Mouse (Mus musculus): Measurements from ENCODE around the gene Map3k20. TPM values are rescaled to one million over a fixed set of nuclear protein-coding genes. Genes with fewer than 3 reads are reported as not detected.
A peak's percentile ranks its signal among the peaks of the same experiment; 100 is the strongest.

The Map3k20 gene
- polyA plus RNA-seq, 1 experiment from 2014 or later: 46.4 TPM

DNA sequence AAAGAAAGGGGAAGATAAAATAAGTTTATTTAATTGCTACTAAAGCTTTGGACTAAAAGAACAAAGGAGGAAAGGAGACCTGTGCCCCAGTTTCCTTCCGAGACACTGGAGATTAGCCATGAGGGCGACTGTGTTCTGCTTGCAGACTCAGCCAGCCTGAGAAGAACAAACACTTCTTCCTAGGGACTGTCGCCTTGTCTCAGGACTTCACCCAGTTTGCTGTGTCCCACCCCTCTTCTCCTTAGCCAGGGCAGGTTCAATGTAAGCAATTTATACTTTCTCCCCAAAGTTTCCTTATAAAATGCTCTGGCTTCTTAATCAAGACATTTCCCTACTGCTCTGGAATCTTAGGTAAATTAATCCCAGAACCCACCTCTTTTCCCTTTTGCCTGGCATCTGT is 168.1 kb downstream of the Map3k20 start:
- Histone ChIP-seq H3K27ac (ENCODE audit: low read length) (no peak overlapping the region), H3K36me3 (ENCODE audit: control insufficient read depth, insufficient read depth) (no peaks in the 10 kb centered on the region), H3K4me1 (ENCODE audit: control insufficient read depth, insufficient read depth, low read length) (peaks cover 3% of the 10 kb centered on the region; the same call in 1 of the 2 replicates), H3K27me3 (ENCODE audit: control insufficient read depth, insufficient read depth, low read length) (no peaks in the 10 kb centered on the region), H3K9me3 (replicated peaks; ENCODE audit: control insufficient read depth, low read length) (no peaks in the 10 kb centered on the region), H3K9ac (ENCODE audit: low read length) (no peak overlapping the region), H3K4me2 (ENCODE audit: low read depth, low read length) (no peak overlapping the region), H3K4me3 (ENCODE audit: low read length) (no peak overlapping the region)
- ATAC-seq (replicated peaks; ENCODE audit: extremely low read depth, insufficient read depth, low FRiP score): no peak
- WGBS: 64% methylated on average over 3 of the region's 3 CpGs

DNA sequence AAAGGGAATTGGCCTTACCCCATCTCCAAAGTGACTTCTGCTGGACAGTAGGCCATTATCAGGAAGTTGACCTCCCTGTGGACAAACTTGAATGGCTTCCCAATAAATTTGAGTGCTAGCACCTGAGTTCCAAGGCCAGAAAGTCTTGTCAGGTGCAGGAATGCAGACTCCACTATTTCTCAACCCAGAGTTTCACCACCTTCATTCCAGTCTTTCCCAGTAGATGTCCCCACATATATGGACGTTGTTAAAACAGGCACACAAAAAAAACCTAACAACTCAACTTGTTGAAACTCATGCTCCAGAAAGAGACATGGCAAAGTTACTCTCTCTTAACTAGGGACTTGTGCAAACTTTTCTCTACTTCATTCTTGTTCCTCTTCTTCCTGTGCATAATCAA is 170.8 kb downstream of the Map3k20 start:
- WGBS: 42% methylated on average over 1 of the region's 1 CpGs
- Histone ChIP-seq H3K4me3 (ENCODE audit: low read length) (no peak overlapping the region), H3K4me1 (ENCODE audit: control insufficient read depth, insufficient read depth, low read length) (peaks cover 3% of the 10 kb centered on the region; the same call in 1 of the 2 replicates), H3K27me3 (ENCODE audit: control insufficient read depth, insufficient read depth, low read length) (no peaks in the 10 kb centered on the region), H3K9ac (ENCODE audit: low read length) (no peak overlapping the region), H3K27ac (ENCODE audit: low read length) (no peak overlapping the region), H3K36me3 (ENCODE audit: control insufficient read depth, insufficient read depth) (no peaks in the 10 kb centered on the region), H3K4me2 (ENCODE audit: low read depth, low read length) (no peak overlapping the region), H3K9me3 (replicated peaks; ENCODE audit: control insufficient read depth, low read length) (no peaks in the 10 kb centered on the region)
- ATAC-seq (replicated peaks; ENCODE audit: extremely low read depth, insufficient read depth, low FRiP score): no peak

DNA sequence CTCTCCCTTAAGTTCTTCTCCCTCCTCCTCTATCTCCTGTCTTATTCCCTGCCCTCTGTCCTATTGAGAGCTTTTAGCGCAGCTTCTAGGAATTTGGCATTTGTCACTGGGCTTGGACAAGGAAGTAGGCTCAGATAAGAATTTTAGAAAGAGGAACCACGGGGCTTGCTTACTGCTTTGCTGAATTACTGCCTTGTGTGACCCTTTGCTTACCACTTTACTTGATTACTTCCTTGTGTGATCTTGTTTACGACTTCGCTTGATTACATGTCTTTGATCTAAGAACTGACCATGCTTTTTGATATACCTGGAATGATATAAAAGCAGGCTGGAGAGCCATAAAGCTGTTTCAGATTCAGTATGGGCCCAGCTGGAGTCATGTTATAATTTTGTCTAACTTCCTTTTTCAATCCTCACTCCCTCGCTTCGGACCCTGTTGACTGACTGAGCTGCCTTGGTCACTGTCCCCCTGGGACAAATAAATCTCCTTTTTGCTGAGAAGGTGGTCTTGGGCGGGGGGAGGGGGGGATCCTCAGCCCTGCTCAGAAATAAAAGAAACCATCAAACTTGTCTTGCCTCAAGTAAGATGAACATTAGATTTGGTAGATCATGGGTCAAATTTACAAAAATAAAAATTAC is 179.1 kb downstream of the Map3k20 start:
- Histone ChIP-seq H3K4me3 (ENCODE audit: low read length) (no peak overlapping the region), H3K36me3 (ENCODE audit: control insufficient read depth, insufficient read depth) (no peaks in the 10 kb centered on the region), H3K9ac (ENCODE audit: low read length) (no peak overlapping the region), H3K27me3 (ENCODE audit: control insufficient read depth, insufficient read depth, low read length) (no peaks in the 10 kb centered on the region), H3K27ac (ENCODE audit: low read length) (no peak overlapping the region), H3K9me3 (replicated peaks; ENCODE audit: control insufficient read depth, low read length) (no peaks in the 10 kb centered on the region), H3K4me1 (ENCODE audit: control insufficient read depth, insufficient read depth, low read length) (no peaks in the 10 kb centered on the region), H3K4me2 (ENCODE audit: low read depth, low read length) (no peak overlapping the region)
- WGBS: 54% methylated on average over 7 of the region's 7 CpGs
- ATAC-seq (replicated peaks; ENCODE audit: extremely low read depth, insufficient read depth, low FRiP score): no peak

- Histone ChIP-seq H3K9me3 (replicated peaks; ENCODE audit: control insufficient read depth, low read length) (no peaks in the 10 kb centered on the region), H3K4me3 (ENCODE audit: low read length) (no peak overlapping the region), H3K36me3 (ENCODE audit: control insufficient read depth, insufficient read depth) (no peaks in the 10 kb centered on the region), H3K27ac (ENCODE audit: low read length) (no peak overlapping the region), H3K27me3 (ENCODE audit: control insufficient read depth, insufficient read depth, low read length) (no peaks in the 10 kb centered on the region), H3K4me2 (ENCODE audit: low read depth, low read length) (no peak overlapping the region), H3K9ac (ENCODE audit: low read length) (no peak overlapping the region), H3K4me1 (ENCODE audit: control insufficient read depth, insufficient read depth, low read length) (no peaks in the 10 kb centered on the region)
- no peak for ATAC-seq (replicated peaks; ENCODE audit: extremely low read depth, insufficient read depth, low FRiP score)
- 85% methylated on average over 1 of the region's 1 CpGs for WGBS
These were observed 182.2 kb downstream of the Map3k20 start for GRCm38 (mm10) chr2:72467604-72468003.

DNA sequence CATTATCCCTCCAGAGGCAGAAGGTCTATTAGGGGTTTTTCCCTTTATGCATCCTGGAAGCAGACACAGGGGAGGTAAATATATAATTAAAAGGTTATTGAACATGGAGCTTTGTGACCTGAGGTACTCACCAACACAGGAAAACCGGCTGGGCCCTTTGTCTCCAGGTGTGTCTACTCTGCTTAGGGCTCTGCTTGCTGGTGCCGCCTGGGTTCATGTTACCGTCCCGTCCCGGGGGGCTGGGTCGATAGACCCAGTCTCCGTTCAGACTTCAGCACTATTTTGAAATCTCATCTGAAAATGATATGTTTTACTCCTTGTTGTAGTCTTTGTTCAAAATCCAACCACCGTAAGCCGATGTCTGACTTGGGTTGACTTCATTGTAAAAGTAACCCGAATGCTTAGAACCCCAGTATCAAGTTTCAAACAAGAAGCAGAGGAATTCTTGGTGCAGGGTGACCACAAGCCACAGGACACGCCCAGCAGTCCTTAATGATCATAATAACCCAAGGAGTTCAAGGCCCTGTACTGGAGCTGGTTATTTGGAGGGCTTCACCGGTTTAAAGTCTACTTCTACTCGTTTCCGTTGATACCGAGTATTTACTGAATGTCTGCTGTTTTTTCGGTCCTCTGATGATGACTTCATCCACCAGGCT is 186.1 kb downstream of the Map3k20 start:
- Histone ChIP-seq H3K4me2 (ENCODE audit: low read depth, low read length) (no peak overlapping the region), H3K4me3 (ENCODE audit: low read length) (no peak overlapping the region), H3K4me1 (ENCODE audit: control insufficient read depth, insufficient read depth, low read length) (peaks cover 11% of the 10 kb centered on the region), H3K27me3 (ENCODE audit: control insufficient read depth, insufficient read depth, low read length) (no peaks in the 10 kb centered on the region), H3K9me3 (replicated peaks; ENCODE audit: control insufficient read depth, low read length) (no peaks in the 10 kb centered on the region), H3K36me3 (ENCODE audit: control insufficient read depth, insufficient read depth) (no peaks in the 10 kb centered on the region), H3K27ac (ENCODE audit: low read length) (no peak overlapping the region), H3K9ac (ENCODE audit: low read length) (no peak overlapping the region)
- 78% methylated on average over 16 of the region's 16 CpGs for WGBS
- ATAC-seq (replicated peaks; ENCODE audit: extremely low read depth, insufficient read depth, low FRiP score): no peak

DNA sequence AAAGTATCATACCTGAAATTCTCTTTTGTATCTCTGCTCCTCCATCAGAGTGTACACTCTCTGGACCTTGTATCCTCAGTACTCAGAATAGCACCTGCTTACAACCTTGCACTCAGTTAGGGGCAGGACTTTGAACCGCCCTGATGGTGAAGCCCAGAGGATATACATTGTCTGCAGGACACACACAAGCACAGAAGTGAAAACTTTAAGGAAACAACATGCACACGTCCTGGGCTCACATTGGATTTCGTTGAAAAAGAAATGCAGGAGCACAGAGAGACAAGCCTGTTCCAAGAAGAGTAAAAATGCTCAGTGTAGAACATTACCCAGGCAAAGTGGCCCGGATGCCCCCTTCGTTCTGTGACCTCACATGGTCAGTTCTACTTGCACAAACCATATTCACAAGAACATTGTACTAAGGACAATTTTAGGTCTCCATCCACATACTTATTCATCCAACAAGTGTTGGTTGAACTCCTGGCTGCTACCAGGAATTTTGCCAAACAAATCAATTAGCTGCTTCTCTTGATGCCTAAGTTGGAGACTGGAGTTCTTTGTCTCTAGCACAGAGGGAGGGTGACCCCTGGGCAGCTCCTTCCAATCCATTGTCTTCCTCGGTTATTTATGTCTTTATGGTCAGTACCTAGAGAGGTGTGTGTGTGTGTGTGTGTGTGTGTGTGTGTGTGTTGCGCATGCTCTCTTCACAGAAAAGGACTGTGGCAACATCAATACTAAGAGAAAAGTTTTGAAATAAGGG is 189.3 kb downstream of the Map3k20 start:
- Histone ChIP-seq H3K9me3 (replicated peaks; ENCODE audit: control insufficient read depth, low read length) (no peaks in the 10 kb centered on the region), H3K4me3 (ENCODE audit: low read length) (no peak overlapping the region), H3K9ac (ENCODE audit: low read length) (no peak overlapping the region), H3K4me1 (ENCODE audit: control insufficient read depth, insufficient read depth, low read length) (peaks cover 28% of the 10 kb centered on the region), H3K27me3 (ENCODE audit: control insufficient read depth, insufficient read depth, low read length) (no peaks in the 10 kb centered on the region), H3K27ac (ENCODE audit: low read length) (no peak overlapping the region), H3K36me3 (ENCODE audit: control insufficient read depth, insufficient read depth) (no peaks in the 10 kb centered on the region), H3K4me2 (ENCODE audit: low read depth, low read length) (0 out of 2 replicates have a peak overlapping the region, but pooled peaks have one; percentile 89)
- ATAC-seq (replicated peaks; ENCODE audit: extremely low read depth, insufficient read depth, low FRiP score): no peak
- 50% methylated on average over 7 of the region's 7 CpGs for WGBS

DNA sequence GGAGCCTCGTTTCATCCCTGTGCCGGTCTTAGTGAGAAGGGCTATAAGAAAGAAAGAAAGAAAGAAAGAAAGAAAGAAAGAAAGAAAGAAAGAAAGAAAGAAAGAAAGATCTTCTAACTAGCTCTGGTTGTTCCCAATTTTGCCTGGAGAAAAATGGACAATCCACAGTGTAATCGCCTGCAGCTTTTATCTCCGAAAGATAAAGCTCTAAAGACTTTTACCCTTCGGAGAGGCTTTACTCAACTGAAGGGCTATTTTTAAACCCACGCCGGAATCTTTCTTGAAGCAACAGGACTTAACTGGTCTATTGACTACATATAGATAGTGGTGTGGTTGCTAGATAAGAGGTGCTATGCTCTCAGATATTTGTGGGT is 190.0 kb downstream of the Map3k20 start:
- ATAC-seq (replicated peaks; ENCODE audit: extremely low read depth, insufficient read depth, low FRiP score): no peak
- H3K4me2 ChIP-seq (ENCODE audit: low read depth, low read length): peak overlapping the region; percentile 89
- H3K9me3 ChIP-seq (replicated peaks; ENCODE audit: control insufficient read depth, low read length): no peaks in the 10 kb centered on the region
- peak overlapping the region; percentile 95 for H3K27ac ChIP-seq (ENCODE audit: low read length)
- peak overlapping the region; percentile 95 for H3K4me3 ChIP-seq (ENCODE audit: low read length)
- H3K27me3 ChIP-seq (ENCODE audit: control insufficient read depth, insufficient read depth, low read length): no peaks in the 10 kb centered on the region
- peak overlapping the region; percentile 89 for H3K9ac ChIP-seq (ENCODE audit: low read length)
- WGBS: under 1% methylated on average over 7 of the region's 7 CpGs
- H3K4me1 ChIP-seq (ENCODE audit: control insufficient read depth, insufficient read depth, low read length): peaks cover 30% of the 10 kb centered on the region
- H3K36me3 ChIP-seq (ENCODE audit: control insufficient read depth, insufficient read depth): no peaks in the 10 kb centered on the region

DNA sequence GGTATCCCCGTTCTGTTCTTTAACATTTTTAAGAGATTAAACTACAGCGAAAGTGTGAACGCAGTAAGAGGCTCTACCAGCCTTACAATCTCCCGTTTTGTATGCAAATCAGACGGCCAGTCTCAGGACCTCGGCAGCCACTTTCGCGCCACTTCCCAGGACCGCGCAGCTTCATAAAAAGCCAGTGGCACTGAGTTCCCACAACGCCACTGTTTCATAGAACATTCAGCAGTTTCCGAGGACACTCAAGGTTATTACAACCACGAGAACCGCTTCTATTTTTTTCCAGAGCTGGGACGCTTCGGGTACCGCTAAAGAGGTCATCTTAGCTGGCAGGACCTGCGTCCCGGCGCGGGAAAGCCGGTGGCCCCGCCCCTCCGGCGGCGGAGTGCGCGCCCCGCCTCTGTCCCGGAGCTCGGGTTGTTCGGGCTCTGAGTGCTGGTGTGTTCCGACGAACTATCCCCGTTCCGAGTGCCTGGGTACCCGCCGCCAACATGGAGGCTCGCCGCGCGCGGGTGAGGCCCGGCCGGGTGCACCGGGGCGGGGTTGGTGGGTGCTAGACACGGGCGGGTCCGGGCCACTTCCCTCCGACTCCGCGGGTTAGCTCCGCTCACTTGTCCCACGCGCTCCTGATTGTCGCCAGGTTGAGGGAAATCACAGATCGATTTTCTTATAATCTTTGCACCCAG is 190.5 kb downstream of the Map3k20 start, which contains the start of gene Cdca7:
Cdca7 (plus strand) TSS at position 363 of the 689 bp plus-strand sequence.
- no peaks in the 10 kb centered on the region for H3K36me3 ChIP-seq (ENCODE audit: control insufficient read depth, insufficient read depth)
- peak; percentile 88 for ATAC-seq (replicated peaks; ENCODE audit: extremely low read depth, insufficient read depth, low FRiP score)
- peak within 1 kb of the TSS; percentile 95 for H3K4me3 ChIP-seq (ENCODE audit: low read length)
- H3K9me3 ChIP-seq (replicated peaks; ENCODE audit: control insufficient read depth, low read length): no peaks in the 10 kb centered on the region
- H3K9ac ChIP-seq (ENCODE audit: low read length): peak within 1 kb of the TSS; percentile 89
- H3K4me2 ChIP-seq (ENCODE audit: low read depth, low read length): peak within 1 kb of the TSS; percentile 89
- H3K27ac ChIP-seq (ENCODE audit: low read length): peak within 1 kb of the TSS; percentile 95
- no peaks in the 10 kb centered on the region for H3K27me3 ChIP-seq (ENCODE audit: control insufficient read depth, insufficient read depth, low read length)
- under 1% methylated on average over 58 of the region's 58 CpGs for WGBS
- H3K4me1 ChIP-seq (ENCODE audit: control insufficient read depth, insufficient read depth, low read length): peaks cover 30% of the 10 kb centered on the region
